Mouse (Mus musculus): Measurements from ENCODE around the gene Myh10. TPM values are rescaled to one million over a fixed set of nuclear protein-coding genes. Genes with fewer than 3 reads are reported as not detected.

Myh10 gene
- polyA plus RNA-seq, 1 experiment: 189 TPM

GRCm38 (mm10) chr11:68750206-68750605 lies 58.8 kb downstream of the Myh10 start:
- no peak for TF ChIP-seq CTCF (IDR thresholded peaks at IDR 0.05; ENCODE audit: borderline replicate concordance, extremely low read depth, insufficient read depth, insufficient read length)
- no peak for TF ChIP-seq POLR2A (IDR thresholded peaks at IDR 0.05; ENCODE audit: borderline replicate concordance, extremely low read depth, insufficient read depth, insufficient read length, poor library complexity, severe bottlenecking)
- DNase-seq (ENCODE audit: low read depth): no peak

GRCm38 (mm10) chr11:68750938-68751337 lies 59.6 kb downstream of the Myh10 start:
- DNase-seq (ENCODE audit: low read depth): peak; percentile 46
- TF ChIP-seq POLR2A (IDR thresholded peaks at IDR 0.05; ENCODE audit: borderline replicate concordance, extremely low read depth, insufficient read depth, insufficient read length, poor library complexity, severe bottlenecking) (no peak), CTCF (IDR thresholded peaks at IDR 0.05; ENCODE audit: borderline replicate concordance, extremely low read depth, insufficient read depth, insufficient read length) (peak; percentile 10; the same call in 1 of the 2 replicates)

GRCm38 (mm10) chr11:68754283-68754682 lies 62.9 kb downstream of the Myh10 start:
- peak; percentile 22 for DNase-seq (ENCODE audit: low read depth)
- TF ChIP-seq CTCF (IDR thresholded peaks at IDR 0.05; ENCODE audit: borderline replicate concordance, extremely low read depth, insufficient read depth, insufficient read length) (no peak), POLR2A (IDR thresholded peaks at IDR 0.05; ENCODE audit: borderline replicate concordance, extremely low read depth, insufficient read depth, insufficient read length, poor library complexity, severe bottlenecking) (no peak)

- DNase-seq (ENCODE audit: low read depth): no peak
- TF ChIP-seq POLR2A (IDR thresholded peaks at IDR 0.05; ENCODE audit: borderline replicate concordance, extremely low read depth, insufficient read depth, insufficient read length, poor library complexity, severe bottlenecking) (no peak), CTCF (IDR thresholded peaks at IDR 0.05; ENCODE audit: borderline replicate concordance, extremely low read depth, insufficient read depth, insufficient read length) (no peak)
These were observed 65.3 kb downstream of the Myh10 start for GRCm38 (mm10) chr11:68756456-68757348.

GRCm38 (mm10) chr11:68759691-68760090 lies 68.3 kb downstream of the Myh10 start:
- no peak for DNase-seq (ENCODE audit: low read depth)
- TF ChIP-seq CTCF (IDR thresholded peaks at IDR 0.05; ENCODE audit: borderline replicate concordance, extremely low read depth, insufficient read depth, insufficient read length) (no peak), POLR2A (IDR thresholded peaks at IDR 0.05; ENCODE audit: borderline replicate concordance, extremely low read depth, insufficient read depth, insufficient read length, poor library complexity, severe bottlenecking) (no peak)

GRCm38 (mm10) chr11:68761155-68761554 lies 69.8 kb downstream of the Myh10 start:
- DNase-seq (ENCODE audit: low read depth): no peak
- TF ChIP-seq CTCF (IDR thresholded peaks at IDR 0.05; ENCODE audit: borderline replicate concordance, extremely low read depth, insufficient read depth, insufficient read length) (no peak), POLR2A (IDR thresholded peaks at IDR 0.05; ENCODE audit: borderline replicate concordance, extremely low read depth, insufficient read depth, insufficient read length, poor library complexity, severe bottlenecking) (no peak)

- TF ChIP-seq CTCF (IDR thresholded peaks at IDR 0.05; ENCODE audit: borderline replicate concordance, extremely low read depth, insufficient read depth, insufficient read length) (no peak), POLR2A (IDR thresholded peaks at IDR 0.05; ENCODE audit: borderline replicate concordance, extremely low read depth, insufficient read depth, insufficient read length, poor library complexity, severe bottlenecking) (no peak)
- no peak for DNase-seq (ENCODE audit: low read depth)
These were observed 70.3 kb downstream of the Myh10 start for GRCm38 (mm10) chr11:68761664-68762063.

GRCm38 (mm10) chr11:68764622-68765021 lies 73.3 kb downstream of the Myh10 start:
- peak; percentile 77 for DNase-seq (ENCODE audit: low read depth)
- TF ChIP-seq CTCF (IDR thresholded peaks at IDR 0.05; ENCODE audit: borderline replicate concordance, extremely low read depth, insufficient read depth, insufficient read length) (no peak), POLR2A (IDR thresholded peaks at IDR 0.05; ENCODE audit: borderline replicate concordance, extremely low read depth, insufficient read depth, insufficient read length, poor library complexity, severe bottlenecking) (no peak)

GRCm38 (mm10) chr11:68767762-68768542 lies 76.6 kb downstream of the Myh10 start:
- no peak for DNase-seq (ENCODE audit: low read depth)
- TF ChIP-seq POLR2A (IDR thresholded peaks at IDR 0.05; ENCODE audit: borderline replicate concordance, extremely low read depth, insufficient read depth, insufficient read length, poor library complexity, severe bottlenecking) (no peak), CTCF (IDR thresholded peaks at IDR 0.05; ENCODE audit: borderline replicate concordance, extremely low read depth, insufficient read depth, insufficient read length) (no peak)

GRCm38 (mm10) chr11:68769770-68770510 lies 78.6 kb downstream of the Myh10 start:
- no peak for DNase-seq (ENCODE audit: low read depth)
- TF ChIP-seq CTCF (IDR thresholded peaks at IDR 0.05; ENCODE audit: borderline replicate concordance, extremely low read depth, insufficient read depth, insufficient read length): no peak
- TF ChIP-seq POLR2A (IDR thresholded peaks at IDR 0.05; ENCODE audit: borderline replicate concordance, extremely low read depth, insufficient read depth, insufficient read length, poor library complexity, severe bottlenecking): no peak

Data from brain, embryonic 14.5 days (tissue).